Mouse (Mus musculus) stomach, embryonic 14.5 days (tissue): ENCODE results near the gene Rsc1a1. TPM values are rescaled to one million over a fixed set of nuclear protein-coding genes. Genes with fewer than 3 reads are reported as not detected.

Source experiments
- ATAC-seq: fragments of 200-750 bp; cut with Nextera tagmentation; 2 replicates; pipeline ENCODE4 v1.8.0; 2017; ENCODE audit warnings: low read depth, moderate TSS enrichment; ENCODE audit not compliant: insufficient number of reproducible peaks, insufficient read depth, low FRiP score
- H3K27ac ChIP-seq: fragments of 300-500 bp; sonication (generic); 2 replicates; pipeline ENCODE4 v1.5.1; 2014; ENCODE audit warnings: mild to moderate bottlenecking, low read length, moderate library complexity, mixed read lengths
- H3K27me3 ChIP-seq: fragments of 300-500 bp; sonication (generic); 2 replicates; pipeline ENCODE4 v1.6.1; 2014; ENCODE audit warnings: low read length, control low read depth, mixed read lengths; ENCODE audit not compliant: control insufficient read depth, insufficient read depth
- H3K36me3 ChIP-seq: fragments of 300-500 bp; sonication (generic); 2 replicates; pipeline ENCODE4 v1.6.1; 2014; ENCODE audit warnings: mild to moderate bottlenecking, control low read depth, low read length, moderate library complexity, mixed read lengths; ENCODE audit not compliant: control insufficient read depth, insufficient read depth
- H3K4me1 ChIP-seq: fragments of 300-500 bp; sonication (generic); 2 replicates; pipeline ENCODE4 v1.6.1; 2014; ENCODE audit warnings: low read length, control low read depth, mixed read lengths; ENCODE audit not compliant: control insufficient read depth, insufficient read depth
- H3K4me2 ChIP-seq: fragments of 300-500 bp; sonication (generic); replicated peaks from 2 replicates; pipeline ENCODE4 v1.6.1; 2014; ENCODE audit warnings: low read depth, low read length, control low read depth
- H3K4me3 ChIP-seq: fragments of 300-500 bp; sonication (generic); 2 replicates; pipeline ENCODE4 v1.5.1; 2014; ENCODE audit warnings: low read depth, low read length, control low read depth
- H3K9ac ChIP-seq: fragments of 300-500 bp; sonication (generic); replicated peaks from 2 replicates; pipeline ENCODE4 v1.6.1; 2014; ENCODE audit warnings: low read depth, mild to moderate bottlenecking, control low read depth, low read length, moderate library complexity, mixed read lengths
- H3K9me3 ChIP-seq: fragments of 300-500 bp; sonication (generic); 2 replicates; pipeline ENCODE4 v1.6.1; 2016; ENCODE audit warnings: low read depth, low read length, control low read depth; ENCODE audit not compliant: control insufficient read depth
- whole genome bisulfite sequencing: fragments of 180-500 bp; shearing (Covaris S2); extraction: QIAGEN DNeasy Blood & Tissue Kit; methylation state at CpG from one replicate; pipeline ENCODE4 v1.1.7; 2014; 5-methylcytosine and 5-hydroxymethylcytosine counted together
- polyA plus RNA-seq: library from polyadenylated mRNA; unstranded; fragments of >200 nt; fragmentation: Nextera tagmentation; extraction: Ambion mirVana; gene quantifications from 2 replicates; pipeline ENCODE4 v1.2.1, GENCODE M21; 2014

The Rsc1a1 gene
- 0.51 TPM in 1 of 2 replicates, not detected in the other for polyA plus RNA-seq

DNA sequence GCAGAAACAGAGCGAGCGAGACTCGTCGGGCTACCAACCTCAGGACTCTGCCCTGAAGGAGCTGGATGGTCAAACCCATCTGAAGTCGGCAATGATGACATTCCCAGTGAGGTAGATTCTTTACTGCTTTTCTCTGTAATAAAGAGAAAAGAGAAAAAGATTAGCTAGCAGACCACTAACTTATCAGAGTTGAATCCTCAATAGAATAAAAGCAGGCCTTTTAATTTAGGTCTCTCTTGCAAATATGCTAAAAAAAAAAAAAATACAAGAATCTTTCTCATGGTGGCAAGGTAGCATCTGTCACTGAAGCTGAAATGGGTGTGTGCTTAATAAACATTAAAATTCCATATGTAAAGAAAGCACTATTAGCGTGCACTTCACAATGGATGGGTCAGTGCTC, at the start of gene Rsc1a1:
Gene Rsc1a1 (minus strand): TSS at position 101 of the 400 bp plus-strand sequence.
- no peak within 1 kb of the TSS for H3K27ac ChIP-seq
- no peaks in the 10 kb centered on the region for H3K9me3 ChIP-seq
- no peaks in the 10 kb centered on the region for H3K27me3 ChIP-seq
- no peak for ATAC-seq
- H3K36me3 ChIP-seq: peaks cover 50% of the 10 kb centered on the region
- WGBS: 94% methylated on average over 6 of the region's 6 CpGs
- H3K4me2 ChIP-seq: no peak within 1 kb of the TSS
- peaks cover 4% of the 10 kb centered on the region; the same call in 1 of the 2 replicates for H3K4me1 ChIP-seq
- no peak within 1 kb of the TSS for H3K9ac ChIP-seq
- no peak within 1 kb of the TSS for H3K4me3 ChIP-seq

GRCm38 (mm10) chr4:141735206-141735560, 49.8 kb upstream of the Rsc1a1 start:
- Histone ChIP-seq H3K36me3 (no peaks in the 10 kb centered on the region), H3K9ac (no peak overlapping the region), H3K27me3 (no peaks in the 10 kb centered on the region), H3K4me2 (peak overlapping the region; percentile 40), H3K9me3 (no peaks in the 10 kb centered on the region), H3K4me3 (peak overlapping the region; percentile 29), H3K27ac (peak overlapping the region; percentile 86), H3K4me1 (no peaks in the 10 kb centered on the region)
- WGBS: 28% methylated on average over 9 of the region's 9 CpGs
- ATAC-seq: no peak; the same call in 1 of the 2 replicates

GRCm38 (mm10) chr4:141734446-141735205, 49.2 kb upstream of the Rsc1a1 start:
- H3K9ac ChIP-seq: 0 out of 2 replicates have a peak overlapping the region, but pooled peaks have one; percentile 21
- peak; percentile 95 for ATAC-seq
- no peaks in the 10 kb centered on the region for H3K27me3 ChIP-seq
- H3K27ac ChIP-seq: peak overlapping the region; percentile 86
- no peaks in the 10 kb centered on the region for H3K9me3 ChIP-seq
- 5% methylated on average over 24 of the region's 24 CpGs for WGBS
- no peaks in the 10 kb centered on the region for H3K4me1 ChIP-seq
- no peaks in the 10 kb centered on the region for H3K36me3 ChIP-seq
- peak overlapping the region; percentile 40 for H3K4me2 ChIP-seq
- peak overlapping the region; percentile 29 for H3K4me3 ChIP-seq

- Histone ChIP-seq H3K9me3 (no peaks in the 10 kb centered on the region), H3K4me2 (no peak overlapping the region), H3K4me1 (no peaks in the 10 kb centered on the region), H3K4me3 (no peak overlapping the region), H3K36me3 (no peaks in the 10 kb centered on the region), H3K27ac (no peak overlapping the region), H3K27me3 (no peaks in the 10 kb centered on the region), H3K9ac (no peak overlapping the region)
- no peak for ATAC-seq
- WGBS: 62% methylated on average over 5 of the region's 5 CpGs
Observed at GRCm38 (mm10) chr4:141731766-141732165, 46.4 kb upstream of the Rsc1a1 start.

DNA sequence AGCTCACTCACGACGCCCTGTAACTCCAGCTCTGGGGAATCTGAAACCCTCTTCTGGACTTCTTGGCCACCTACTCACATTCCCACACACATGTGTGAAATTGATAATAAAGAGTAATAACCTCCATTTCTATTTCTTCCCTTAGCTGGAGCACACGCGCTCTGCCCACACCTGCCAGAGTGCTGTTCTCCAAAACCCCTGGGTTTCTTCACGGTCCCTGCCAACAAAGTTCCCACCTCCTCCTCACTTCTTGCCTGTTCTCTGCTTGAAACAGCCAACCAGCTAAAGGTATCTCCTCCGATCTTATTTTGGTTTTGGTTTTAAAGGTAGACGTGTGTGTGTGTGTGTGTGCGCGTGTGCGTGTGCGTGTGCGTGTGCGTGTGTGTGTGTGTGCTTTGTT, 45.0 kb upstream of the Rsc1a1 start:
- Histone ChIP-seq H3K27ac (no peak overlapping the region), H3K9me3 (no peaks in the 10 kb centered on the region), H3K4me1 (no peaks in the 10 kb centered on the region), H3K36me3 (no peaks in the 10 kb centered on the region), H3K4me2 (no peak overlapping the region), H3K9ac (no peak overlapping the region), H3K4me3 (no peak overlapping the region), H3K27me3 (no peaks in the 10 kb centered on the region)
- ATAC-seq: no peak
- 82% methylated on average over 13 of the region's 13 CpGs for WGBS

GRCm38 (mm10) chr4:141729266-141729665, 43.9 kb upstream of the Rsc1a1 start:
- Histone ChIP-seq H3K9me3 (no peaks in the 10 kb centered on the region), H3K27ac (no peak overlapping the region), H3K9ac (no peak overlapping the region), H3K4me2 (no peak overlapping the region), H3K27me3 (no peaks in the 10 kb centered on the region), H3K4me3 (no peak overlapping the region), H3K36me3 (no peaks in the 10 kb centered on the region), H3K4me1 (no peaks in the 10 kb centered on the region)
- WGBS: 67% methylated on average over 3 of the region's 3 CpGs
- ATAC-seq: peak; percentile 30; the same call in 1 of the 2 replicates

GRCm38 (mm10) chr4:141725738-141726137, 40.3 kb upstream of the Rsc1a1 start:
- H3K4me1 ChIP-seq: peaks cover 17% of the 10 kb centered on the region
- 41% methylated on average over 3 of the region's 3 CpGs for WGBS
- no peaks in the 10 kb centered on the region for H3K27me3 ChIP-seq
- no peak overlapping the region for H3K9ac ChIP-seq
- no peak for ATAC-seq
- no peak overlapping the region for H3K27ac ChIP-seq
- H3K4me3 ChIP-seq: no peak overlapping the region
- no peaks in the 10 kb centered on the region for H3K9me3 ChIP-seq
- no peaks in the 10 kb centered on the region; the same call in 1 of the 2 replicates for H3K36me3 ChIP-seq
- H3K4me2 ChIP-seq: no peak overlapping the region

GRCm38 (mm10) chr4:141725277-141725676, 39.9 kb upstream of the Rsc1a1 start:
- Histone ChIP-seq H3K27ac (0 out of 2 replicates have a peak overlapping the region, but pooled peaks have one; percentile 21), H3K4me3 (no peak overlapping the region), H3K9me3 (no peaks in the 10 kb centered on the region), H3K4me2 (no peak overlapping the region), H3K36me3 (no peaks in the 10 kb centered on the region; the same call in 1 of the 2 replicates), H3K27me3 (no peaks in the 10 kb centered on the region), H3K9ac (no peak overlapping the region), H3K4me1 (peaks cover 17% of the 10 kb centered on the region)
- no peak for ATAC-seq
- WGBS: 77% methylated on average over 5 of the region's 5 CpGs
